Mouse (Mus musculus) ovary, postnatal 10 days (tissue): ENCODE measurements around the gene Ppp1r8.

Source experiments
- DNase-seq: peaks from one replicate; pipeline ENCODE4 v3.0.0; 2022; ENCODE audit warnings: low spot score

Ppp1r8 gene

DNA sequence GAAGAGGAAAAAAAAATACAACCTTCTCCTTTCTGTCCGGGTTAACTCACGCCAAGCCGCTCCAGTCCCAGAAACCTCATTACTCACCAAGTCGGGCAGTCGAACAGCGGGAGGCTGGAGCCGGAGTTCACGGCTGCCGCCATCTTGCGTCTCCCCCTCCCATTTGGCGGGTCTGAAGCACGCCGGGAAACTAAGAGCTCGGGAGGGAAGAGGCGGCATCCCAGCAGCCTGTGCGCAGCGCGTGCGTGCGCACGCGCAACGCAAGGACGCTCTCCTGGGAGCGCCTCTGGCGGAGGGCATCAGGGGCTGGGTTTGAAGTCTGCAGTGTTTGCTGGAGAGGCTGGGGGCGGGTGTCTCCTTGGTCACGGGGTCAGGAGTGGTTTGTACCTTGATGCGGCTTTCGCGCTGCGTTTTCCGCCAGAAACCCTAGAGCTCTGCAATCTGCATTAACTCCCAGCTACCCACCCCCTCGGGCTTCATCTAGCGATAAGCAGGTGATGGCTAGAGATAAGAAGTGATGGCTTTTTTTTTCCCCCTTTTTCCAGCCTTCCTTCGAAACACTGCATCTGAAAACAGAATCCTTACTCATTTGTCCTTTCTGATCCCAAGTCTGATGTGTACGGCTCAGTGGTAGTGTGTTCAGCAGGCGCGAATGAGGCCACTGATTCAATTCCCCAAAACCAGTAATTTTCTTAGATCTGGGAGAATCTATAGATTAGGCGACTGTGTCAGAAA, at the start of gene Ppp1r8:
Gene Ppp1r8, minus strand, starts transcription at position 200 of the 735 bp plus-strand sequence.
- peak; percentile 61 for DNase-seq

DNA sequence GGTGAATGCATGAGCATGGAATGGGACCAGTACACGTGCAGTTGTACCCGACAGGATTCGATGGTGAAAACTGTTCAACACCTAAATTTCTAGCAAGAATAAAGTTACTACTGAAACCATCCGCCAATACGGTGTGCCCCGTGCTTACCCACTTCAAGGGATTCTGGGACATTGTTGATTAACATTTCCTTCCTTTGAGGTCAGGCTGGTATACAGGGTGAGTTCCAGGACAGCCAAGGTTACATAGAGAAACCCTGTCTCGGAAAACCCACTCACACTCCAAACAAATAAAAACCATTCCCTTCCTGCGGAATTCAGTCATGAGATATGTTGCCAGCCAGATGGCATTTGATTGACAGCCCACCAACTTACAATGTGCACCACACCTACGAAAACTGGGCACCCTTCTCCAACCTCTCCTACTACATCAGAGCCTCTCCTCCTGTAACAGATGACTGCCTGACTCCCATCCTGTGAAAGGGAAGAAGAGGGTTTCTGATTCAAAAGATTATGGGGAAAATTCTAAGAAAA, 41.9 kb upstream of the Ppp1r8 start:
- DNase-seq: no peak

DNA sequence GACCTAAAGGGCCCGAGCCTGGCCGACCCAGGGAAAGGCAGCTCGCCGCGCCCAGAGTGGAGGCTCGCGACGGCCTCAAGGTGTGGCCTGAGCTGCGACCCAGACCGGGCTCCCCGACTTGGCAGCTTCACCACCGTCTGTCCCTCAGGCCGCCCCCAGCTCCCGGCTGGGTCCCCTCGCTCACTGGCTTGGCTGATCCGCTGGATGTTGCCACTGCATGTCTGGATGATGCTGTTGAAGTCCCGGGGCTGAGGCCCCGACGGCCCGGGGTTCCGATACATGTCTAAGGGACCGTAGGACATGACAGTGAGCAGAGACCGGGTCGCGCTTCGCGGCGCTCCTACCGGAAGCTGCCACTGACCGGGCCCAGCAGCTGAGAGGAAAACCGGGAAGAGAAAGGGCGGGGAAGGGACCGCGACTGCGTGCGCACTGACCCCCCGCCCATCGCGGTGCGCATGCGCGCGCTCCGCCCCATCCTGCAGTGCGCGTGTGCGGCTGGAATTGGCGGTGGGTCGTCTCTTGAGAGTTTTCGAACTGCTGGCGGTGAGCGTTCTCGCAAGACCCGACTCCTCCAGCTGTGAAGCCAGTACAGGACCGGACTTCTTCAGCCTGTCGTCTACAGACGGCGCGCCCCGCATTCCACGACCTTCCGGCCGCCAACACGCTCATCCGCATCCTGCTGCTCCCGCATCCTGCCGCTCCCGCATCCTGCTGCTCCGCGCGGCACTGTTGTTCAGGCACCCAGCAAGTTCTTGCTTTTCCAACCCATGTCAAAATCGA, 41.3 kb upstream of the Ppp1r8 start, which contains the start of gene Stx12:
Gene Stx12, minus strand, starts transcription at position 446 of the 780 bp plus-strand sequence.
- peak; percentile 79 for DNase-seq

DNA sequence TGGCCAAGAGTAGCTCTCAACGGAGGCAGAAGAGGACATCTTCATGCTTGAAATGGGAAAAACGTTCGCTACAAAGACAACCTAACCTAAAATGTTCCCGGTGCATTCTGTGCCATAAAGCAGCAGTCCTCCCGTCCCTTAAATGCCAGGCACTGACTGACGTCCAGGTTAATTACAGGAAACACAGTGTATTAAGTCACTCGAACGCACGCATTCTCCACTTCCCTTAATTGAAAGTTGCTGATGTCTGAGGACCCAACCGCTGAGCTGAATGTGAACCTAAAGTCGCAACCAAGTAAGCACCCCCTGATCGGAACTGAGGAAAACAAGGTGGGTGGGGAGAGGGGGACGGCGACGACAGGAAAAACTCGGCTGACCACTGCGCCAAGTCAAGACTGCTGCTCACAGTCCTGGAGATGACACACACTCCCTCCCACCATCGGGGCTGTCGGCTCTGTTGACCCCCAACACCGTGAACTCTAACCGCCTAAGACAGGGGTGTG, 40.6 kb upstream of the Ppp1r8 start:
- no peak for DNase-seq

DNA sequence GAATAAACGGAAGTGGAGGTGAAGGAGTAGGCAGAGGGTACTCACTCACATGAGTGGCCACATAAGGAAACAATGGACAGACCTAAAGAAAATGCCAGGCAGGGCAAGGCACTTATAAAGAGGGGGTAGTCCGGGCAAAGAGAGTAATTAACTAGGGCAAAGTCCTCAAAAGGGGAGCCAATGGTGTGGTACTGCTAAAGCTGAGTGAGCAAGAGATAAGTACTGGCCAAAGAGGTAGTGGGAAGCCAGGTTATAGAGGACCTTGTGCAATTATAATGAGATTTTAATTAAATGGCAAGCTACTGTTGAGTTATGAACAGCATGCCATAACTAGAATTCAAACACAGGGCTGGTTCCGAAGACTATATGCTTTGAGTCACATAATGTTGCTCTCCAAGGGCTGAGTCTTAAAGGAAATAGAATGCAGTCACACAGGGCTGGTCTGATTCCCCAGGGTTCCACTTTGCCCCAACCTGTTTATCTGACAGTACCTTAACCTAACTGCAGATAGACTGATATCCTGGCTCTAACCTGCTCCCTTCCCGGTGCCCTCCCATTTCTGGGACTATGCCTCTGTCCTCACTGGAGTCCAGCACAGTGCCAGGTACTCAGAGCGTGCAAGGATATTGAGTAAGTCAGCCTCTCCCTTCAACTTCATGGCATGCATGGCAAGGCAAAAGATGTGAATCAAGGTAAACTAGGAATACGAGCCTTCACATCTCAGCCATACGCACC, 31.6 kb upstream of the Ppp1r8 start:
- no peak for DNase-seq

DNA sequence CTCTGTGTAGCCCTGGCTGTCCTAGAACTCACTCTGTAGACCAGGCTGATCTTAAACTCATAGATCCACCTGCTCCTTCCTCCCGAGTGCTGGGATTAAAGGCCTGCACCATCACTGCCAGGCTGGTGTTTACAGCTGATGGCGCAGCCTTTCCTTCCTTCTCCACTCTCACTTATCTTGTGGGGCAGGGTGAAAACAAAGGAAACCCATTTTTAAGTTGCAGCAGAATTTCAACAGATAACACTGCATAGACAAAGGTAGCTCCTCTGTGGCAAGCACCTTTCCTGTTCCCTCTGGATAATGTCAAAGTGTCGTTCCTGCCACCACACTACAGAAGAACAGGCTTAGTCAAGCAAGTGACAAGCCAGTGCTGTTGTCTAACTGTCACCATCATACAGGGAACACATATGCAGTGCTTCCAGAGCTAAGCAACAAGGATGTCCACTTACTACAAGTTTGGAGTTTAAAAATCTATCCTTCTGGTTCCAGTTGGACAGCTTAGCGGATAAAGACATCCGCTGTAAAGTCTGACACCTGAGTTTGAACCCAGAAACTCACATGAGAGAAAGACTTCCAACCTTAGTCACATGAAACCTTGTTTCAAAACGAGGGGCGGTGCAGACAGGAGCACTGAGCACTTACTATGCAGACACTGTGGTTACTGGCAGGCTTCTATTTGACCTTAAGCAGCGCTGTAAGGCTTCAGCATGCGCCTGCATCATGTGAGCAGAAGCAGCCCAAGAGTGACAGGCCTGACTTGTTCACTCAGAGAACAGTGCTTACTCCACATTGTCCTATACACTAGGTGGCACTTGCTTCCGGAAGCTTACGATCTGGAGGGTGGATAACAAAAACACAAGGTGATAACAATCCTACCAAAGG, 30.8 kb upstream of the Ppp1r8 start:
- DNase-seq: no peak

DNA sequence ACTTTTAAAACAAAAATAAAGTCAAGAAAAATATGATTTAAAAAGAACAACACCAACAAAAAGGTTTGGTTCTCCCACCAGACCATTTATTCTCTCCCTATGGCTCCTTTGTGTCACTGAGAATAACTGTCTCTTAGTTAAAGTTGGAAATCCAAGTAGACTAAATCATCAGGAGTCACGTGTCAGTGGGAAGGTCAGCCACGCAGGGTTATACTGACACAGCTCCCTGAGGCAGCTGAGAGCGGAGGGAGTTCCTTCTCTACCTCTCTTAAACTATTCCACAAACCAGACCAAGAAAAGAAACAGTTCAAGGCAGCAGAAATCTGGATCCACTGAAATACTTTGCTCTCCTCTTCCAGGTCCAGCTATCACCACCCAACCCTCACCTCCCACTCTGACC, 28.1 kb upstream of the Ppp1r8 start:
- DNase-seq: no peak

DNA sequence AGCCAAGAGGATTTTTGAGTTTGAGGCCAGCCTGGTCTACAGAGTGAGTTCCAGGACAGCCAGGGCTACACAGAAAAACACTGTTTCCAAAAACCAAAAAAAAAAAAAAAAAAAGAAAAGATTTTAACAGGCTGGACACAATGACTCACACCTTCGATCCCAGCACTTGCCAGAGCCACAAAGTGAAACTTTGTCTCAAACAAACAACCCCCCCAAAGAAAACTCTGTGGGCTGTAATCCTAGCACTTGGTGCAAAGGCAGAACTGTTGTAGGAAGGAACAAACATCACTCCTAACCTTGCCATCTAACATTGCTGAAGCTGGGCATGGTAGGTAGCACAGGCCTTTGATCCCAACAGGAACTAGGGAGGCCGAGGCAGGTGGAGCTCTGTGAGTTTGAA, 21.9 kb upstream of the Ppp1r8 start:
- DNase-seq: no peak

DNA sequence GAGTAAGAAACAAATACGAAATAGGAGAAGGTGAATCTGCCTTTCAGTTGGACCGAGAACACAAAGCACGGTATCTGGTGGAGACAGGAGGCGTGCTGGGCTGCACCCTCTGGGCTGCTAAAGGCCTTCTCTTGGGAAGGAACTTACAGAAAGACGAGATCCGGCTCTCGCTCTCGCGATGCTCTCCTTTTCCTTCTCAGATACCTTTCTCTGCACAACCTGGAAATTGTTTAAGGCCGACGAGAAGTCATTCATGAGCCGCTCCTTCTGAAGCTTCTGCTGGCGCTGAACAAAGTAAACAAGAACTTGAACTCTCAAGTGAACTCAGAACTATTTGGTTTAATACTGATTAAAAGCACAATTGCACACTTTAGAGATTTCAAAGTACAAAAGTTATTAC, 20.0 kb upstream of the Ppp1r8 start:
- no peak for DNase-seq

DNA sequence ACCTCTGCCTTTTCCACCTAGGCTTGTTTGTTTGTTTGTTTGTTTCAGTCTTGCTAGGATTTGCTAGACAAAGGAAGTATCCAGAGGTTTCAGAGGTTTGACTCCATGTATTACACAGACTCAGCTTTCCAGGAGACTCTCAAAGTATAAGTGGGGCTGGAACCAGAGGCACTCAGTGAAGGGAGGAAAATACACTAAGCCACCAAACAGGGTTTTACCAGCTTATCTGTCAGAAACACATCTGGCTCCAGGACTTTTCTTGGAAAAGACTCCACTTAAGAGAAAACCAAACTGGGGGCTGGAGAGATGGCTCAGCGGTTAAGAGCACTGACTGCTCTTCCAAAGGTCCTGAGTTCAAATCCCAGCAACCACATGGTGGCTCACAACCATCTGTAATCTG, 17.9 kb upstream of the Ppp1r8 start:
- DNase-seq: no peak

DNA sequence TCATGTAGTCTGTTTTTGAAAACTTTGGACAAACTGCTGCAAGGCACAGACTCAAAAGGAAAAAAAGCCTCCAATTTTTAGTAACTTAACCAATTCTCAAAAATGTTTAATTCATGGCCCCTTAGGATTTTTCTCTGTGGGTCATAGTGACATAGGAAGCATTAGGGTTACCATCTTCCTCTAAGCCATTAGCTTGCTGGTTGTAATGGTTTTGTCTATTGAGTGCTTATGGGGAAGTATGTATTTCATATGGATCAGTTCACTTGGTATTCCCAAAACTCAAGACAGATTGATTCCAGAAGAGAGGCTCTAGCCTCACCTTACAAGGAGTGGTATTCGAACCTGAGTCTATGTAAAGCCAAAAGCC, 719 bp upstream of the Ppp1r8 start:
- no peak for DNase-seq

DNA sequence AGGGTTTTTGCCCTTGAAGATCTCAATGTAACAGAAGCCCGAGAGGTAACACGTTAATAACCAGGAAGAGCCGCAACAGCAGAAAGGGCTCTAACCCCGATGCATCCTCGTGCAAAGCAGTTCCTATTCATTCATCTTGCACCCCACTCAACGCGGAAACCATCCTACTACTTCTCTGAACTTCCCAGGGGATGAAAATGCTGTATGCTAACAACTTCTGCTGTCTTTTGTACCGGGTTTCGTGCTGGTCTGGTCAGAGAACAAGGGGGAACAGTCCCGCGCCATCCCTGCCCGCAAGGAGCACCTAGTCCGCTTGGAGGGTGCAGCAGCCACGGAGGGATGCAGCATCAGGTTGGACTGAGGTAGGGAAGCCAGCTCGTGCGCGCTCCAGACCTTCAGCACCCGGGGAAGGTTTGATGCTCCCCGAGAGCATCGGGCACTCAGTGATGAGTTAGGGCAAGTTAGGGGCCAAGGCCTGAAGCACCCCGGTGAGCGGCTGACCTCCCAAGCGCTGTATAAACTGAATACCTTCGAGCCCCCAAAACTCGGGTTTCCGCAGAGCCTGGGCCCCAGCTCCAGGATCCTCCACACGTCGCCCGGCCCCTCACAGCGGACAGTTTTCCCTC, 575 bp downstream of the Ppp1r8 start:
- peak; percentile 13 for DNase-seq

DNA sequence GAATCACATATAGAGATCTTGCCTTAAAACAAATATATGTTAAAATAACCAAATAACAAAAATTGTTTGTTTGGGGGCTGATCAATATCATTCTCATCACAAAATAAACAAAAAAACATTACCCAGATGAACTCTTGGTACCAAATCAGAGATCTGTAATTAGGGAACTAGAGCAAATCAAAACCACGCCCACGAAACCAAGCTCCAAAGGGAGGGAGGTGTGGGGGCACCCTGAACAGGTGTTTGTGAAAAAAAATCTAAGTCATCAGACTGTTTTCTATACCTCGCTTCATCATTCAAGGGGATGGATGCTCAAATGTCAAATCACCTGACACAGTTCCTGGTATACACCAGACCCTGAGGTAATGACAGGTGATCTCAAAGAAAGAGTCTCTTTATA, 1.5 kb downstream of the Ppp1r8 start:
- DNase-seq: no peak

DNA sequence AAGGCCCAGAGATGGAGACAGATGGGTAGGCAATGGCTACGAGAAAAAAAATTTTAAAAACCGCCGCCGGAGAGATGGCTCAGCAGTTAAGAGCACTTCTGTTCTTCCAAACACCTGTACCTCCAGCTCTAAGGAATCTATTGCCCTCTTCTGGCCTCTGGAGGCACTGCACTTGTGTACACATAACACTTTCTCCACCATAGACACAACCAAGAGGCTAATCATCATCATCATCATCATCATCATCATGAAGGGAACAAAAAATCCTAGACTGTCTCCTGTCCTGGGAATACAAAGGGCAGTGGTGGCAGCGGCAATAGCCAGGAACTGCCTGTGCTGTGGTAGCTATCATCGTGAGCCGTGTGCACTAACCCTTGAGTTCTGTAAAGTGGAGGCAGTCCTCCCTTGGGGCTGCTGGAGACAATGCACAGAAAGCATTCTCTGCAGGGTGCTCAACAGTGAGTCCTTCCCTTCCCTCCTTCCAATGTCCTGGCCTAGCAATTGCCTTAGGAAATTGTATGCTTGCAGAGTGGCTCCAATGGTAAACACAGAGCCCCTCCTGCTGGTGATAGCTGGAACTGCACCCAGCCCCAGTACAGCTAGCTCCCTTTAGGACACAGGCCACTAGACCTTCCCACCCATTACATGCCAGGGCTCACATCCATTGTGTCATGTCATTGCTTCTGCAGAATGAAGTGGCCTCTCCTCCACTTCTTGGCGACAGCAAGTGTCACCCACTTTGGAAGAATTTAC, 19.2 kb downstream of the Ppp1r8 start:
- peak; percentile 49 for DNase-seq

DNA sequence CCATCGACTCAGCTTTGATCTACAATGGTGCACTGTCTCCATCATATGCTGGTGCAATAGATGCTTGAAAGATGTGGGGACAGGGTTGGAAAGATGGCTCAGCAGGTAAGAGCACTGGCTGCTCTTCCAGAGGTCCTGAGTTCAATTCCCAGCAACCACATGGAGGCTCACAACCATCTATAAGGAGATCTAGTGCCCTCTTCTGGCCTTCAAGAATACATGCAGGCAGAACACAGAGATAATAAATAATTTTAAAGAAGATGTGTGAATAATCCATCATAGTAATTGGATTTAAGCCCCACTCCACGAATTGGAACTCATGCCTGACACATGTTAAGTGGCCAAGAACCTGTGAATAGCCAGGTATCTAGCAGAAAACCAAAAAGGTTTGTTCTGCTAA, 24.5 kb downstream of the Ppp1r8 start:
- DNase-seq: no peak

DNA sequence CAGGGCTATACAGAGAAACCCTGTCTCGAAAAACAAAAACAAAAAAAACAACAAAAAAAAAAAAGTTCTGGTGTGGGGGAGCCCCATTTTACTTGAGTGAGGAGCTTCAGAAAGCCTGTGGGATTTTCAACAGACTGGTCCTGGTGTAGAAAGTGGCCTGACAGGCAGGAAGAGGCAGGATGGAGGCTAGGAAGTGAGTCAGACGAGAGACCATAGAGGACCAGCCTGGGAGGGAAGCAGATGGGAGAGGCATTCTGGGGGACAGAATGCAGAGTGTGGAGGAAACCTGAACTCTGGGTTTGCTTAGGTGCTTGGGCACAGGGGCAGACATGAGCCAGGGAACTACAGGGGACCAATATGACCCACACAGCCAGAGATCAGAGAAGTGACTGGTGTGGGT, 26.1 kb downstream of the Ppp1r8 start:
- DNase-seq: no peak

DNA sequence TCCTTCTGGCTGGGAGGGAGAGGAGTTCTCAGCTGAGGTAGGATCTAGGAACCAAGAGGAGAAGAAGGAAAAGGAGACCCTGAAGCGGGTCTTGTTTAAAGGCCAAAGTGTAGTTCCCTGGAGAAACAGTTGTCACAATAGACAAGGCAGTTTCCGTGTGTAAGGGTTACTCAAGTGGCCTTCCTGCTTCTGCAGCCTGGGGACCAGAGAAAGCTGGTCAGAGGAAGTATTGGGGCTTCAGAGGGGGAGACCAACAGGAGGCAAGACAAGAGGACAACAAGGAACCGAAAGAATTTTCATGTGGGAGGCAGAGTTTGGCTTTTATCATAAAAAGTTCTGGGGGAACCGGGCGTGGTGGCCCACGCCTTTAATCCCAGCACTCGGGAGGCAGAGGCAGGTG, 26.6 kb downstream of the Ppp1r8 start:
- no peak for DNase-seq

DNA sequence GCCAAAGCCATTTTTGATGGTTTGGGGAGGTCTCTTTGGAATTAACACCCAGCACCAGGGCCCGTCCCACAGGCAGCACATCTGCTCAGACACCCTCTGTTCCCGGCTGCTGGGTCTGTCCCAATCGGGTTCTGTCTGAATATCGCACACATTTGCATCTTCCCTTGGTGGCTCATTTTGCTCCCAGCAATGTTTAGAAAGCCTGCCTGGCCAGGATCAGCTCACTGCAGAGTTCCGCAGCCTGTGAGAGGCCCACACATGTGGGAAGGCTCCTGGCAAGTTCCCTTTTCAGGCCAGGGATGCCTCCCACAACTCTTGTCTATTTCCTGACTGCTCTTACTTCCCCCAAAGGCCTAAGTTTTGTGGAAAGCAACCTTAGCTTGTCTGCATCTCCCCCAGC, 33.3 kb downstream of the Ppp1r8 start:
- DNase-seq: no peak

DNA sequence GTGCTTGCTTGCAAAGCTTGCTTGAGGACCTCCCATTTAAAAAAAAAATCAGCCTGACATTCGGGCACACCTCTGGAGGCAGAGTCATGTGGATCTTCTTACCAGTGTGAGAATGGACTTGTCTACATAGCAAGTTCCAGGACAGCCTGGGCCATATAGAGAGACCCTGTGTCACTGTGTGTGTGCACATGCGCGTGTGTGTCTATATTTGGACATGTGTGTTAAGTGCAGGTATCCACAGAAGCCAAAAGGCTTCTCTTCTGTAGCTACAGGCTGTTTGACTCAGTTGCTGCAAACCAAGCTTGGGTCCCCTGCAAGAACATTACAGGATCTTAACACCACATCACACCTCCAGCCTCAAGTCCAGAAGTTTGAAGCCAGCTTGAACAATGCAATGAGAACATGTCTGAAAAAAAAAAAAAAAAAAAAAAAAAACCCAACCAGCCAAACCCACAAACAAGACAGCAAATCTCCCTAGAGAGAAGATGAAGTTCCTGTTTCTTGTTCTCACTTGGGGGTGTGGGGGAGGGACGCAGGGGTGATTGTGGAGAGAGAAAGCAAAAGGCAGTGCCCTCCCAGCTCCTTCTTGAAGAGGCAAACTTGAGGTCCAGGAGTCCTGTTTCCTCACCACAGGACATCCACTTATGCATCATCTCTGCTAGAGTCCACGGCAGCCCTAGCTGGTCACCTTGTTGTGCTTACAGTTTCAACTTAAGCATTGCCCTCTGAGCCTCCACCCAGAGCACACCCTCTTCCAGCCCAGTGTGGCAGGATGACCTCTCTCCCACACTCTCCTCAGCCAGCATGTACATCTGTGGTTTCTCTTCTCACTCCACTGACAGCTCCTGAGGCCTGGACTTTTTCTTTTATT, 35.0 kb downstream of the Ppp1r8 start:
- no peak for DNase-seq
